Comparison of ENCODE assay signal across 16 mouse cellular contexts in genomic region chr10:81305663-81306062, GRCm38 (mm10). TPM values are rescaled to one million over a fixed set of nuclear protein-coding genes. Genes with fewer than 3 reads are reported as not detected.
"Had no signal": no experiment of that assay in that cellular context is flagged by ENCODE, and none has a peak within 500 bp of the region (broad histone marks: within the 10 kb centered on the region; RNA-seq: fewer than 3 reads in every experiment).

No protein-coding gene starts in this region.

- H3K4me3 ChIP-seq: limb, embryonic 13.5 days; midbrain, embryonic 13.5 days; myocyte; neural tube, embryonic 15.5 days had no signal

- H3K9ac ChIP-seq: limb, embryonic 13.5 days; liver, embryonic 14.5 days; midbrain, embryonic 13.5 days; neural tube, embryonic 15.5 days had no signal

- H3K27me3 ChIP-seq: limb, embryonic 13.5 days; midbrain, embryonic 13.5 days; neural tube, embryonic 15.5 days had no signal

- H3K9me3 ChIP-seq: limb, embryonic 13.5 days; midbrain, embryonic 13.5 days; neural tube, embryonic 15.5 days had no signal

- H3K4me2 ChIP-seq: limb, embryonic 13.5 days; midbrain, embryonic 13.5 days; neural tube, embryonic 15.5 days had no signal

- H3K27ac ChIP-seq: limb, embryonic 13.5 days; liver, embryonic 14.5 days; midbrain, embryonic 13.5 days; neural tube, embryonic 15.5 days had no signal

- DNase-seq: kidney, postnatal 14 days; layer of hippocampus, adult 9-11 months; layer of hippocampus, postnatal 36 days; left cerebral cortex, postnatal 4 days; lung, adult 18-20 months; right cerebral cortex, adult 18-20 months; right cerebral cortex, postnatal 25 days; thymus, postnatal 4 days had no signal

RNA-seq across cellular contexts. Expression of gene Gipc3, which starts 37.4 kb away (rescaled TPM):
- total RNA-seq: megakaryocyte-erythroid progenitor cell, adult 5-6 weeks had no signal
- polyA plus RNA-seq: midbrain, embryonic 13.5 days; neural tube, embryonic 11.5 days; neural tube, embryonic 15.5 days; stomach, embryonic 14.5 days had no signal
